Mouse (Mus musculus): ENCODE measurements at regions not wholly inside any gene's neighbourhood (a gene's known extent, or its start where the extent isn't known, plus 50 kb on each side); places are given as distances from the start of the nearest gene placed in this dataset.
A peak's percentile ranks its signal among the peaks of the same experiment; 100 is the strongest.

- H3K4me2 ChIP-seq (ENCODE audit: low read depth, low read length): no peak overlapping the region
- H3K36me3 ChIP-seq (ENCODE audit: control insufficient read depth, insufficient read depth, low read length): no peaks in the 10 kb centered on the region
- no peak overlapping the region for H3K9ac ChIP-seq (ENCODE audit: low read depth, low read length)
- H3K4me3 ChIP-seq (ENCODE audit: low read depth, low read length): no peak overlapping the region
- no peak overlapping the region for H3K27ac ChIP-seq (replicated peaks; ENCODE audit: low read depth, low read length)
- H3K27me3 ChIP-seq (replicated peaks; ENCODE audit: control insufficient read depth, insufficient read depth, low read length): no peaks in the 10 kb centered on the region
- DNase-seq (ENCODE audit: low spot score) (no peak), ATAC-seq (ENCODE audit: low read depth) (no peak)
- 21% methylated on average over 5 of the region's 5 CpGs for WGBS
- H3K9me3 ChIP-seq (ENCODE audit: control insufficient read depth, low read length): no peaks in the 10 kb centered on the region
- H3K4me1 ChIP-seq (ENCODE audit: control insufficient read depth, insufficient read depth, low read length): peaks cover 5% of the 10 kb centered on the region; the same call in 1 of the 2 replicates
Measured at GRCm38 (mm10) chr11:112449632-112450031, 332.4 kb upstream of the Sox9 start.

GRCm38 (mm10) chr11:112450227-112450626, 331.8 kb upstream of the Sox9 start:
- ATAC-seq (ENCODE audit: low read depth): no peak
- no peak overlapping the region for H3K4me2 ChIP-seq (ENCODE audit: low read depth, low read length)
- H3K27me3 ChIP-seq (replicated peaks; ENCODE audit: control insufficient read depth, insufficient read depth, low read length): no peaks in the 10 kb centered on the region
- no peaks in the 10 kb centered on the region for H3K9me3 ChIP-seq (ENCODE audit: control insufficient read depth, low read length)
- no peaks in the 10 kb centered on the region for H3K36me3 ChIP-seq (ENCODE audit: control insufficient read depth, insufficient read depth, low read length)
- WGBS: 17% methylated on average over 6 of the region's 6 CpGs
- peaks cover 5% of the 10 kb centered on the region; the same call in 1 of the 2 replicates for H3K4me1 ChIP-seq (ENCODE audit: control insufficient read depth, insufficient read depth, low read length)
- H3K9ac ChIP-seq (ENCODE audit: low read depth, low read length): no peak overlapping the region
- DNase-seq (ENCODE audit: low spot score): peak; percentile 40
- no peak overlapping the region for H3K27ac ChIP-seq (replicated peaks; ENCODE audit: low read depth, low read length)
- H3K4me3 ChIP-seq (ENCODE audit: low read depth, low read length): no peak overlapping the region

- Histone ChIP-seq H3K9me3 (ENCODE audit: control insufficient read depth, low read length) (no peaks in the 10 kb centered on the region), H3K4me2 (ENCODE audit: low read depth, low read length) (no peak overlapping the region), H3K4me3 (ENCODE audit: low read depth, low read length) (no peak overlapping the region), H3K36me3 (ENCODE audit: control insufficient read depth, insufficient read depth, low read length) (no peaks in the 10 kb centered on the region), H3K27me3 (replicated peaks; ENCODE audit: control insufficient read depth, insufficient read depth, low read length) (no peaks in the 10 kb centered on the region), H3K4me1 (ENCODE audit: control insufficient read depth, insufficient read depth, low read length) (no peaks in the 10 kb centered on the region), H3K27ac (replicated peaks; ENCODE audit: low read depth, low read length) (no peak overlapping the region), H3K9ac (ENCODE audit: low read depth, low read length) (no peak overlapping the region)
- DNase-seq (ENCODE audit: low spot score): no peak
- WGBS: 80% methylated on average over 2 of the region's 2 CpGs
- no peak for ATAC-seq (ENCODE audit: low read depth)
Measured at GRCm38 (mm10) chr11:112458075-112458474, 323.9 kb upstream of the Sox9 start.

- 63% methylated on average over 1 of the region's 1 CpGs for WGBS
- Histone ChIP-seq H3K4me2 (ENCODE audit: low read depth, low read length) (no peak overlapping the region), H3K27me3 (replicated peaks; ENCODE audit: control insufficient read depth, insufficient read depth, low read length) (no peaks in the 10 kb centered on the region), H3K36me3 (ENCODE audit: control insufficient read depth, insufficient read depth, low read length) (no peaks in the 10 kb centered on the region), H3K4me1 (ENCODE audit: control insufficient read depth, insufficient read depth, low read length) (no peaks in the 10 kb centered on the region), H3K4me3 (ENCODE audit: low read depth, low read length) (no peak overlapping the region), H3K9ac (ENCODE audit: low read depth, low read length) (no peak overlapping the region), H3K27ac (replicated peaks; ENCODE audit: low read depth, low read length) (no peak overlapping the region), H3K9me3 (ENCODE audit: control insufficient read depth, low read length) (no peaks in the 10 kb centered on the region)
- DNase-seq (ENCODE audit: low spot score) (no peak), ATAC-seq (ENCODE audit: low read depth) (no peak)
Measured at GRCm38 (mm10) chr11:112463121-112463520, 318.9 kb upstream of the Sox9 start.

GRCm38 (mm10) chr11:112464386-112464785, 317.6 kb upstream of the Sox9 start:
- DNase-seq (ENCODE audit: low spot score) (no peak), ATAC-seq (ENCODE audit: low read depth) (no peak)
- WGBS: 80% methylated on average over 4 of the region's 4 CpGs
- Histone ChIP-seq H3K27ac (replicated peaks; ENCODE audit: low read depth, low read length) (no peak overlapping the region), H3K36me3 (ENCODE audit: control insufficient read depth, insufficient read depth, low read length) (no peaks in the 10 kb centered on the region), H3K4me3 (ENCODE audit: low read depth, low read length) (no peak overlapping the region), H3K4me2 (ENCODE audit: low read depth, low read length) (no peak overlapping the region), H3K9me3 (ENCODE audit: control insufficient read depth, low read length) (no peaks in the 10 kb centered on the region), H3K9ac (ENCODE audit: low read depth, low read length) (no peak overlapping the region), H3K4me1 (ENCODE audit: control insufficient read depth, insufficient read depth, low read length) (no peaks in the 10 kb centered on the region), H3K27me3 (replicated peaks; ENCODE audit: control insufficient read depth, insufficient read depth, low read length) (no peaks in the 10 kb centered on the region)

GRCm38 (mm10) chr11:112470336-112470735, 311.7 kb upstream of the Sox9 start:
- peaks cover 4% of the 10 kb centered on the region; the same call in 1 of the 2 replicates for H3K4me1 ChIP-seq (ENCODE audit: control insufficient read depth, insufficient read depth, low read length)

GRCm38 (mm10) chr11:112473237-112473636, 308.8 kb upstream of the Sox9 start:
- H3K4me2 ChIP-seq (ENCODE audit: low read depth, low read length): no peak overlapping the region
- H3K9me3 ChIP-seq (ENCODE audit: control insufficient read depth, low read length): no peaks in the 10 kb centered on the region
- DNase-seq (ENCODE audit: low spot score) (peak; percentile 36), ATAC-seq (ENCODE audit: low read depth) (no peak)
- no peaks in the 10 kb centered on the region for H3K36me3 ChIP-seq (ENCODE audit: control insufficient read depth, insufficient read depth, low read length)
- no peaks in the 10 kb centered on the region; the same call in 1 of the 2 replicates for H3K27me3 ChIP-seq (replicated peaks; ENCODE audit: control insufficient read depth, insufficient read depth, low read length)
- H3K4me3 ChIP-seq (ENCODE audit: low read depth, low read length): no peak overlapping the region
- no peak overlapping the region for H3K27ac ChIP-seq (replicated peaks; ENCODE audit: low read depth, low read length)
- peaks cover 4% of the 10 kb centered on the region; the same call in 1 of the 2 replicates for H3K4me1 ChIP-seq (ENCODE audit: control insufficient read depth, insufficient read depth, low read length)
- 67% methylated on average over 7 of the region's 7 CpGs for WGBS
- H3K9ac ChIP-seq (ENCODE audit: low read depth, low read length): no peak overlapping the region

More at GRCm38 (mm10) chr11:112470336-112470735, 311.7 kb upstream of the Sox9 start:
- Histone ChIP-seq H3K9me3 (ENCODE audit: control insufficient read depth, low read length) (no peaks in the 10 kb centered on the region), H3K4me2 (ENCODE audit: low read depth, low read length) (no peak overlapping the region), H3K36me3 (ENCODE audit: control insufficient read depth, insufficient read depth, low read length) (no peaks in the 10 kb centered on the region), H3K9ac (ENCODE audit: low read depth, low read length) (no peak overlapping the region), H3K27ac (replicated peaks; ENCODE audit: low read depth, low read length) (no peak overlapping the region), H3K27me3 (replicated peaks; ENCODE audit: control insufficient read depth, insufficient read depth, low read length) (no peaks in the 10 kb centered on the region; the same call in 1 of the 2 replicates), H3K4me3 (ENCODE audit: low read depth, low read length) (no peak overlapping the region)
- DNase-seq (ENCODE audit: low spot score) (no peak), ATAC-seq (ENCODE audit: low read depth) (no peak)
- 39% methylated on average over 3 of the region's 3 CpGs for WGBS

GRCm38 (mm10) chr11:112473681-112474080, 308.3 kb upstream of the Sox9 start:
- Histone ChIP-seq H3K4me3 (ENCODE audit: low read depth, low read length) (no peak overlapping the region), H3K27ac (replicated peaks; ENCODE audit: low read depth, low read length) (no peak overlapping the region), H3K9me3 (ENCODE audit: control insufficient read depth, low read length) (no peaks in the 10 kb centered on the region), H3K4me1 (ENCODE audit: control insufficient read depth, insufficient read depth, low read length) (peaks cover 4% of the 10 kb centered on the region; the same call in 1 of the 2 replicates), H3K27me3 (replicated peaks; ENCODE audit: control insufficient read depth, insufficient read depth, low read length) (no peaks in the 10 kb centered on the region; the same call in 1 of the 2 replicates), H3K36me3 (ENCODE audit: control insufficient read depth, insufficient read depth, low read length) (no peaks in the 10 kb centered on the region), H3K9ac (ENCODE audit: low read depth, low read length) (no peak overlapping the region), H3K4me2 (ENCODE audit: low read depth, low read length) (no peak overlapping the region)
- no peak for ATAC-seq (ENCODE audit: low read depth)
- 61% methylated on average over 6 of the region's 6 CpGs for WGBS
- DNase-seq (ENCODE audit: low spot score): no peak

GRCm38 (mm10) chr11:112480360-112480759, 301.7 kb upstream of the Sox9 start:
- Histone ChIP-seq H3K9ac (ENCODE audit: low read depth, low read length) (no peak overlapping the region), H3K9me3 (ENCODE audit: control insufficient read depth, low read length) (no peaks in the 10 kb centered on the region), H3K4me1 (ENCODE audit: control insufficient read depth, insufficient read depth, low read length) (peaks cover 3% of the 10 kb centered on the region; the same call in 1 of the 2 replicates), H3K36me3 (ENCODE audit: control insufficient read depth, insufficient read depth, low read length) (no peaks in the 10 kb centered on the region), H3K4me3 (ENCODE audit: low read depth, low read length) (no peak overlapping the region), H3K27ac (replicated peaks; ENCODE audit: low read depth, low read length) (no peak overlapping the region), H3K4me2 (ENCODE audit: low read depth, low read length) (peak overlapping the region; percentile 25; the same call in 1 of the 2 replicates), H3K27me3 (replicated peaks; ENCODE audit: control insufficient read depth, insufficient read depth, low read length) (no peaks in the 10 kb centered on the region)
- ATAC-seq (ENCODE audit: low read depth) (no peak), DNase-seq (ENCODE audit: low spot score) (no peak)
- 74% methylated on average over 11 of the region's 11 CpGs for WGBS
